Mouse (Mus musculus) right cerebral cortex, postnatal 10 days (tissue): Measurements from ENCODE around the gene Usp40.

Experiments
- DNase-seq, 2 experiments: peaks; one replicate each; pipeline ENCODE4 v3.0.0; 2021; ENCODE audit warnings: low spot score in 2 of 2

Gene Usp40

GRCm38 (mm10) chr1:87947681-87948091 lies 60.7 kb downstream of the Usp40 start:
- DNase-seq, result no peak

GRCm38 (mm10) chr1:87941765-87942164 lies 66.6 kb downstream of the Usp40 start:
- DNase-seq, result no peak

DNA sequence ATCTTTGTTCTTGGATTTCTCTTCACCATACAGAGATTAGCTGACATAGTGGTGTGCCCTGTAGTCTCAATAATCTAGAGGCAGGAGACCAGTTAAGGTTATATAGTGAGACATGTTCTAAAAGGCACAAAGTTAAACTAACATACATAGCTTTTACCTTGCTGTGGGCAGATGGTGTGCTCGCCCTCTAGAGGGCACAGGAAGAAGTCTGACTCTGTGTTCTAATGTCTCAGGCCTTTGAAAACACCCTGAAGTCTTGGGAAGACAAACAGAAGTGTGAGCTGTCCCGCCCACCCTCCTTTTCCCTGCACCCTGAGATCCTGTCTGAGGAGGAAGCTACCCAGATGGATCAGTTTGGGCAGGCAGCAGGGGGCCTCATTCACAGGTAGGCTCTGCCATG lies 71.8 kb downstream of the Usp40 start:
- DNase-seq, result no peak

DNA sequence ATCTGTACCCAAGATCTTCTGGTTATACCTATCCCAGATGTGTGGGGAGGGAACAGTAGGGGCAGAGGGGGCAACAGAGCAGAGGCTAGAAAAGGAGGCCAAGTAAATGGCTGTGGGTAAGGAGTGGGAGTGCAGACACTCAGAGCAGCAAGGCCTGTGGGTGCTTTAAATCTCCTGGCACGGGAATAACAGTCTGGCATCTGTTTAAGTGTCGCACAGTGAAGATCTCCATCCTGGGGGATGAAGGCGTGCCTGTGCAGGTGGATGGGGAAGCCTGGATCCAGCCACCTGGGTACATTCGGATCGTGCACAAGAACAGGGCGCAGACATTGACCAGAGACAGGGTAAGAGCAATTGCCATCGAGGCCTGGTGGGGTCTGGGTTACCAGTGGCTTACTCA lies 72.3 kb downstream of the Usp40 start:
- DNase-seq, result no peak

DNA sequence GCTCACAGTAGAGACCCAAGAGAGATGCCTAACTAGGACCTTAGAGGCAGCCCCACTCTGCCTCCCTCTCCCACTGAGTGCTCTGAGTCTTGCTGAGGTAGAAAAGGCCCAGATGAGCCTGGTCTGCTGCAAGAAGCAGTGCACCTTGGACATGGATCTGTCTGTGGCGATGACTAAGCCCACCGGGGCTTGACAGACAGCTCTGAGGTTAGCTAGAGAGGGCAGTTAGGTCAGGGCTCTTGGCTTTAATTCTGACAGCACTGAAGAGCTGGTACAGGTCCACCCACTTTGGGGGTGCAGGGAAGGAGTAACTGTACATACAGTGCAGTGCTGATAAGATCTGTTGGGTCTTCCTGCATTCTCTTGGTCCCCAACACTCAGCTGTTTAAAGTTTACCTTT lies 72.8 kb downstream of the Usp40 start:
- DNase-seq, result no peak

DNA sequence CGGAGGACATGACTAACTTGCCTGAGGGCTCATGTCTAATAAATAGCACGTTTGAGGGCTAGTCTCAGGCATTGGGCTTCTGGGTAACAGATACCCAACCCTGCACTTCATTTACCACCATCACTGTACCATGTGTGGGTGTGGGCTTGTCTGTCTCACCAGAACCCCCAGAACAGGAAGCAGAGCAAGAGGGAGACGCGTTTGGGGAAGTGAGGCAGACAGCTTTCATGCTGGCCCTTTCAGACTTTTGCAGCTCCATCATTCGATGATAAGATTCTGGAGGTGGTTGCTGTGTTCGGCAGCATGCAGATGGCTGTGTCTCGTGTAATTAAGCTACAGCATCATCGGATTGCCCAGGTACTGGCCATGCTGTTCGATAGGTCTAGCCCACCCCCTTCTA lies 73.3 kb downstream of the Usp40 start:
- no peak for DNase-seq

- no peak for DNase-seq
These were observed 75.3 kb downstream of the Usp40 start for GRCm38 (mm10) chr1:87933051-87933450.

DNA sequence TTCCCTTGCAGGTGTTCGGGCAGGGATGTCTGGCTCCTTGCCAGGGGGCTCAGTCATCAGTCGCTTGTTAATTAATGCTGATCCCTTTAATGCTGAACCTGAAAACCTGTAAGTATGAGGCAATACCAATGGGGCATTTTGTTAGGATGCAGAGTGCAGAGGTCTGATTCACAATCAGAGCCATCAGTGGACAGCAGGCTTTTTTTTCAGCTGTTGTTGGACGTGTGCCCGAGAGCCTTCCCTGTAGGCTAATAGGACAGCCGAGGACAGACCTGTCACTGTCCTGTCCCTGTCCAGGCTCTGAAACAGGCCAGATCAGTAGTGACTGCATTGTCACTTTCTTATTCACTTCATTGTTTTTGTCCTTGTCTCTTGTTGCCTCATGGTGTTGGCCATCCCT lies 78.6 kb downstream of the Usp40 start:
- DNase-seq, result peak in 1 of 2 experiments; percentile 42

GRCm38 (mm10) chr1:87924888-87925287 lies 83.5 kb downstream of the Usp40 start:
- no peak for DNase-seq

- peak in 1 of 2 experiments; percentile 66 for DNase-seq
These were observed 85.7 kb downstream of the Usp40 start for GRCm38 (mm10) chr1:87922666-87923065.

GRCm38 (mm10) chr1:87920056-87920614 lies 88.2 kb downstream of the Usp40 start:
- DNase-seq, result no peak

- DNase-seq, result no peak
These were observed 90.3 kb downstream of the Usp40 start for GRCm38 (mm10) chr1:87918061-87918460.

DNA sequence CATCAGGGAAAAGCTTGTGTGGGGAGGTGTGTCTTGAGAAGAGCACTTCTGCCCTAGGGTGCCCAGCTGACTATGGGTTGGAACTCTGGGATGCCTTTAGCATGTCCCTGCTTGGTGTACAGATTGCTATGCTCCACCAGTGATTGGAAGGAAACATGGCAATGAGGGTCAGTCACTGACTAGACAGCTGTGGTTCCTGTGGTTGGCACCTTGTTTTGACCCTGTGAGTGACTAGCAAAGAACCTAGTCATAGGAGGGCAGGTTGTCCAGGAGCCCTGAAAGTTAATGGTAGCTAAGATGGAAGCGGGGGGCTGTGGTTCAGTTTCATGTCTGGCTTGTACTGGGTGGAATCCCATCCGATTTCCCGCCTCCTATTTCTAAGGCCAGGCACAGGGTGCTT lies 91.0 kb downstream of the Usp40 start:
- no peak for DNase-seq

DNA sequence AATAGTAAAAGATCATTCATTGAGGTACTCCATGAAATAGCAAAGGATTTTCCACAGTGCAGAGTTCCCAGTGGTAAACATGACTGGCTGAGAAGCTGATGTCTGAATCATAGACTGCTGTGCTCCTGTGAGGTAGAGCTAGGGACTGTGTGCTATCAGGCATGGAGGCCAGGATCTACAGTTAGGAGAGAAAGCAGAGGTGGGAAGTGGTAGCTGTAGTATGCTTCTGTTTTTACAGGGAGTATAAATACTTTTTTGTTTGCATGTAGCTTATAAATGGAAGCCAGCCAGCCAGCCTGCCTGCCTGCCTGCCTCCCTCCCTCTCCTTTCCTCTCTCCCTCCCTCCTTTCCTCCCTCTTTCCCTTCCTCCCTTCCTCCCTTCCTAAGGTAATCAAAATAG lies 95.0 kb downstream of the Usp40 start:
- DNase-seq, result peak; percentile 22 to 37

- DNase-seq, result no peak
These were observed 97.9 kb downstream of the Usp40 start for GRCm38 (mm10) chr1:87910428-87910827.

DNA sequence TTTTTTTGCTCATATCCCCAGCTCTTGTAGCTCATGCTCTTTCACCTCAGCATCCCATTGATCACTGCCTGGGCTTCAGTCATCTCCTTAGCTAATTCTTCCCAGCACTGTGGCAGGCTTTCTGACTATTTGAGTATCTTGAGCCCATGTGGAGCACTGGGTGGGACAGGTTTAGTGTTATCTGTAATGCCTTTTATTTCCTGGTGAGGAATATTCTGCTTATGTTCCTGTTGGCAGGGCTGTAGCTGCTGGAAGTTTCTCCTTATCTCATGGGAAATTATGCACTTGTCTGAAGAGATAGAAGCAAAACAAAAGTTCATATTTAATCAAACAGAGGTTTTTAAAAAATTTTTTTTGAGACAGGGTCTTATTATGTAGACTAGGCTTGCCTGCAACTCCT lies 98.8 kb downstream of the Usp40 start:
- DNase-seq, result no peak

GRCm38 (mm10) chr1:87908736-87909135 lies 99.6 kb downstream of the Usp40 start:
- peak in 1 of 2 experiments; percentile 20 for DNase-seq

- no peak for DNase-seq
These were observed 100.3 kb downstream of the Usp40 start for GRCm38 (mm10) chr1:87908006-87908405.

DNA sequence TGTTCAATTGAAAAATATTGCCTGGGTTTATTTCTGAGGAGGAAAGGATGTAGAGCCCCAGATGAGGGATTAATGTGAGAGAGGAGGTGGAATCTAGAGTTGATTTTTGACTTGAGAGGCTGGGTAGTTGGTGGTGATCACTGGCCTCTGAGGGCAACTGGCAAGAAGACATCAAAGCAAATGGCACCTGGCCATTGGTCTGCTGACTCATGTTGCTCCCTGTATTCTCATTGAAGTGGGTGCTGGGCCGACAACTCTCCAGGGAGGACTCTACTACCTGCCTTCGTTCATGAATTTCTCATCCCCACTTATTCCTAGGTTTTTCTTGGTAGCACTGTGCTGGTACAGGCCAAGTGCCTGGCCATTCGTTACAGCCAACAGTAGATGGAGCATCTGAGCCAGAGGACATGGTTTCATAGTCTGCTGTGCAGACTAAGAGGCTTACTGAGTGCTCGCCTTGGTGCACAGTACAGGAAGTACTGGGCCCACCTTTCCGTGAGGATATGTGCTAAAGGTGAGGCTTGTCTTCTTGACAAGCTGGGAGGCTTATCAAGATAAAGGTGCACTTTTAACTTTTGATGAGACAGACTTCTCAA lies 101.9 kb downstream of the Usp40 start:
- DNase-seq, result no peak

- DNase-seq, result no peak
These were observed 106.2 kb downstream of the Usp40 start for GRCm38 (mm10) chr1:87902186-87902585.

DNA sequence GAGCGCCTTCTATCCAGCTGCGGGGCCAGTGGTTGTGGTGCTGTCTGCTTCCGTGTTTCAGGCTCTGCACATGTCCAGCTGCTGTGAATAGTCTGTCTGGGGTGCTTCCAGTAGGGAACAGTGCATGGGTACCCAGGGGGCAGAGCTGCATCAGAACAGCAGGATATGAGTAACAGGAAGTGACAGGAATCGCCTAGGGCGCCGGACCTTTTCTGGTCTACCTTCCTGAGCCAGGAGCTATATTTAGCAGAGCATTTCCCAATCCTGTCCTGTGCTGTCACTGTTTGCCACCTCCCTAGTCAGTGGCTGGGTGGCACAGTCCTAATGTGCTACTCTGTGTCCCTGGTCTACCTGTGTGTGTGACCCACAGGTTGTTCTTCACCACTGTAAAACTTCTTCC lies 107.4 kb downstream of the Usp40 start:
- DNase-seq, result no peak

- no peak for DNase-seq
These were observed 108.7 kb downstream of the Usp40 start for GRCm38 (mm10) chr1:87899701-87900100.

DNA sequence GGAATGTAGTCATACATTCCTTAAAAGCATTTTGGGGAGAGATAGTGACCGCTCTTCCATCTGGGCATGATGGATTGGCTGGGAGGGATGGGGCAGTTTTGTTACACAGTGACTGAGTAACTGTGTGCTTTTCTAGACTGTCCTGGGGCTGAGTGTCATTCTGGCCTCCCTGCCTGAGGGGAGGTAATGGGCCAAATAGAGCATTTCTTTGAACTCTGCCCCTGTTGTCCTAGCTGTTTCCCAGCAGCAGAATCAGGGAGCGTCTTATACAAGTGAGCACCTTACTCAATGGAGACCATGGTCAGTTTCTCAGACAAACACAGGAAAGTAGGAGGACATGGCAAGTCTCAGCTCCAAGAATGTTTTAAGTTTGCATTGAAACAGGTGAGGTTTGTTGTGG lies 111.4 kb downstream of the Usp40 start:
- no peak for DNase-seq
